Mouse (Mus musculus) cerebellum, adult 11-12 months (tissue): Measurements from ENCODE around the gene Bfsp1.

Experiments
- DNase-seq: peaks from one replicate; pipeline ENCODE4 v3.0.0; 2022

Bfsp1 gene

GRCm38 (mm10) chr2:143789911-143790310 is 73.1 kb downstream of the Bfsp1 start:
- DNase-seq = no peak

DNA sequence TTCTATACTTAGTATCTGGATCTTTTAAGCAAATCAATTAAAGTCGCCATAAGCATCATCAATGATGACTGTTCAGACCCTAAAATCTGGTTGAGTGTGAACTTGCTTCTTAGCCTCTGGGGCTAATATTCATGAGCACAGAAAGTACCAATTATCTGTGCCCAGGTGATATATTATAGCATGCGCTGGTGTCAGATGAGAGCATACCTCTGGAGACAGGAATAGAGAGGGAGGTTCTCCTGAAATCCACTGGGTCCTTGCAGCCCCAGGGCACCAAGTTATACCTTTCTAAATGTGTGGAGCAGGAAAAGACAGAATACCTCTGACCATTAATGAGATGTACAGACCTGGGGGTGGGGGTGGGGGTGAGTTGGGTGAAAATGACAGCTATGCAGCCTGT is 82.7 kb downstream of the Bfsp1 start:
- DNase-seq = no peak
